Mouse (Mus musculus): ENCODE data around the gene Bet1l. TPM values are rescaled to one million over a fixed set of nuclear protein-coding genes. Genes with fewer than 3 reads are reported as not detected.
A peak's percentile ranks its signal among the peaks of the same experiment; 100 is the strongest.

Gene Bet1l
- polyA plus RNA-seq, 1 experiment from 2014 or later = 47.5 TPM

GRCm38 (mm10) chr7:140821653-140822329 is 35.6 kb downstream of the Bet1l start, which contains the start of gene Zfp941:
TSS of gene Zfp941 (minus strand) at chr7:140822178.
- Histone ChIP-seq H3K4me3 (ENCODE audit: low read length) (peak within 1 kb of the TSS; percentile 67), H3K4me2 (ENCODE audit: low read length) (peak within 1 kb of the TSS; percentile 57), H3K9ac (ENCODE audit: low read depth, low read length) (peak within 1 kb of the TSS; percentile 74), H3K27me3 (replicated peaks; ENCODE audit: control insufficient read depth, insufficient read depth, low read length) (no peaks in the 10 kb centered on the region), H3K9me3 (ENCODE audit: control insufficient read depth, low read length) (no peaks in the 10 kb centered on the region), H3K27ac (ENCODE audit: low read depth, low read length) (peak within 1 kb of the TSS; percentile 89), H3K4me1 (ENCODE audit: control insufficient read depth, insufficient read depth, low read depth, low read length) (peaks cover 9% of the 10 kb centered on the region), H3K36me3 (ENCODE audit: control insufficient read depth, insufficient read depth, low read length) (no peaks in the 10 kb centered on the region)
- peak; percentile 89 for ATAC-seq
- WGBS = 4% methylated on average over 21 of the region's 21 CpGs

GRCm38 (mm10) chr7:140821305-140821652 is 36.1 kb downstream of the Bet1l start:
- Histone ChIP-seq H3K4me1 (ENCODE audit: control insufficient read depth, insufficient read depth, low read depth, low read length) (peaks cover 9% of the 10 kb centered on the region), H3K9me3 (ENCODE audit: control insufficient read depth, low read length) (no peaks in the 10 kb centered on the region), H3K4me3 (ENCODE audit: low read length) (peak overlapping the region; percentile 67), H3K27ac (ENCODE audit: low read depth, low read length) (peak overlapping the region; percentile 89), H3K27me3 (replicated peaks; ENCODE audit: control insufficient read depth, insufficient read depth, low read length) (no peaks in the 10 kb centered on the region), H3K4me2 (ENCODE audit: low read length) (peak overlapping the region; percentile 57), H3K9ac (ENCODE audit: low read depth, low read length) (peak overlapping the region; percentile 74), H3K36me3 (ENCODE audit: control insufficient read depth, insufficient read depth, low read length) (no peaks in the 10 kb centered on the region)
- WGBS = 40% methylated on average over 5 of the region's 5 CpGs
- ATAC-seq = peak; percentile 52

- Histone ChIP-seq H3K4me1 (ENCODE audit: control insufficient read depth, insufficient read depth, low read depth, low read length) (peaks cover 9% of the 10 kb centered on the region), H3K9me3 (ENCODE audit: control insufficient read depth, low read length) (no peaks in the 10 kb centered on the region), H3K36me3 (ENCODE audit: control insufficient read depth, insufficient read depth, low read length) (no peaks in the 10 kb centered on the region), H3K4me2 (ENCODE audit: low read length) (peak overlapping the region; percentile 39), H3K27me3 (replicated peaks; ENCODE audit: control insufficient read depth, insufficient read depth, low read length) (no peaks in the 10 kb centered on the region), H3K9ac (ENCODE audit: low read depth, low read length) (no peak overlapping the region), H3K4me3 (ENCODE audit: low read length) (no peak overlapping the region), H3K27ac (ENCODE audit: low read depth, low read length) (no peak overlapping the region)
- WGBS = 37% methylated on average over 4 of the region's 4 CpGs
- 0 out of 2 replicates have a peak, but pooled peaks have one; percentile 29 for ATAC-seq
Observed at GRCm38 (mm10) chr7:140820173-140820572, 37.2 kb downstream of the Bet1l start.

- Histone ChIP-seq H3K9ac (ENCODE audit: low read depth, low read length) (no peak overlapping the region), H3K27ac (ENCODE audit: low read depth, low read length) (no peak overlapping the region), H3K4me1 (ENCODE audit: control insufficient read depth, insufficient read depth, low read depth, low read length) (0 out of 2 replicates have a peak, but pooled peaks cover 3% of the 10 kb centered on the region), H3K36me3 (ENCODE audit: control insufficient read depth, insufficient read depth, low read length) (peaks cover 33% of the 10 kb centered on the region), H3K4me3 (ENCODE audit: low read length) (no peak overlapping the region), H3K9me3 (ENCODE audit: control insufficient read depth, low read length) (no peaks in the 10 kb centered on the region), H3K4me2 (ENCODE audit: low read length) (no peak overlapping the region), H3K27me3 (replicated peaks; ENCODE audit: control insufficient read depth, insufficient read depth, low read length) (no peaks in the 10 kb centered on the region)
- WGBS = 89% methylated on average over 12 of the region's 12 CpGs
- no peak for ATAC-seq
Observed at GRCm38 (mm10) chr7:140812850-140813249, 44.5 kb downstream of the Bet1l start.

GRCm38 (mm10) chr7:140811714-140812113 is 45.7 kb downstream of the Bet1l start:
- WGBS = 77% methylated on average over 13 of the region's 13 CpGs
- 0 out of 2 replicates have a peak overlapping the region, but pooled peaks have one; percentile 6 for H3K27ac ChIP-seq (ENCODE audit: low read depth, low read length)
- H3K4me2 ChIP-seq (ENCODE audit: low read length) = no peak overlapping the region
- H3K9ac ChIP-seq (ENCODE audit: low read depth, low read length) = no peak overlapping the region
- peak; percentile 78 for ATAC-seq
- no peaks in the 10 kb centered on the region for H3K27me3 ChIP-seq (replicated peaks; ENCODE audit: control insufficient read depth, insufficient read depth, low read length)
- H3K4me1 ChIP-seq (ENCODE audit: control insufficient read depth, insufficient read depth, low read depth, low read length) = no peaks in the 10 kb centered on the region
- H3K4me3 ChIP-seq (ENCODE audit: low read length) = no peak overlapping the region
- no peaks in the 10 kb centered on the region for H3K9me3 ChIP-seq (ENCODE audit: control insufficient read depth, low read length)
- peaks cover 33% of the 10 kb centered on the region for H3K36me3 ChIP-seq (ENCODE audit: control insufficient read depth, insufficient read depth, low read length)

- Histone ChIP-seq H3K4me1 (ENCODE audit: control insufficient read depth, insufficient read depth, low read depth, low read length) (no peaks in the 10 kb centered on the region), H3K4me3 (ENCODE audit: low read length) (no peak overlapping the region), H3K27me3 (replicated peaks; ENCODE audit: control insufficient read depth, insufficient read depth, low read length) (no peaks in the 10 kb centered on the region), H3K4me2 (ENCODE audit: low read length) (no peak overlapping the region), H3K9ac (ENCODE audit: low read depth, low read length) (no peak overlapping the region), H3K36me3 (ENCODE audit: control insufficient read depth, insufficient read depth, low read length) (peaks cover 33% of the 10 kb centered on the region), H3K9me3 (ENCODE audit: control insufficient read depth, low read length) (no peaks in the 10 kb centered on the region), H3K27ac (ENCODE audit: low read depth, low read length) (no peak overlapping the region)
- no peak for ATAC-seq
- 90% methylated on average over 6 of the region's 6 CpGs for WGBS
Observed at GRCm38 (mm10) chr7:140810496-140810895, 46.9 kb downstream of the Bet1l start.

- Histone ChIP-seq H3K9me3 (ENCODE audit: control insufficient read depth, low read length) (no peaks in the 10 kb centered on the region), H3K4me2 (ENCODE audit: low read length) (no peak overlapping the region), H3K27ac (ENCODE audit: low read depth, low read length) (no peak overlapping the region), H3K27me3 (replicated peaks; ENCODE audit: control insufficient read depth, insufficient read depth, low read length) (no peaks in the 10 kb centered on the region), H3K4me1 (ENCODE audit: control insufficient read depth, insufficient read depth, low read depth, low read length) (no peaks in the 10 kb centered on the region), H3K36me3 (ENCODE audit: control insufficient read depth, insufficient read depth, low read length) (peaks cover 8% of the 10 kb centered on the region), H3K4me3 (ENCODE audit: low read length) (no peak overlapping the region), H3K9ac (ENCODE audit: low read depth, low read length) (no peak overlapping the region)
- 16% methylated on average over 1 of the region's 1 CpGs for WGBS
- ATAC-seq = peak; percentile 65
Observed at GRCm38 (mm10) chr7:140805704-140806103, 51.7 kb downstream of the Bet1l start.

Other genes starting within 250 kb of the Bet1l start
- not detected in 2 replicates for gene Olfr61, start 228.6 kb downstream of the Bet1l start, polyA plus RNA-seq (2015; fragmentation: Nextera tagmentation; extraction: Ambion mirVana)
- not detected in 2 replicates for gene Olfr53, start 211.1 kb downstream of the Bet1l start, polyA plus RNA-seq (2015; fragmentation: Nextera tagmentation; extraction: Ambion mirVana)
- 0.05 TPM in 1 of 2 replicates, not detected in the other for gene Olfr539, start 197.6 kb downstream of the Bet1l start, polyA plus RNA-seq (2015; fragmentation: Nextera tagmentation; extraction: Ambion mirVana)
- not detected in 2 replicates for gene Olfr45, start 175.6 kb downstream of the Bet1l start, polyA plus RNA-seq (2015; fragmentation: Nextera tagmentation; extraction: Ambion mirVana)
- not detected in 2 replicates for gene Olfr541, start 160.3 kb downstream of the Bet1l start, polyA plus RNA-seq (2015; fragmentation: Nextera tagmentation; extraction: Ambion mirVana)
- not detected in 2 replicates for gene Cyp2e1, start 93.8 kb downstream of the Bet1l start, polyA plus RNA-seq (2015; fragmentation: Nextera tagmentation; extraction: Ambion mirVana)
- 0.60 and 0.89 TPM in 2 replicates for gene Syce1, start 69.7 kb downstream of the Bet1l start, polyA plus RNA-seq (2015; fragmentation: Nextera tagmentation; extraction: Ambion mirVana)
- 28.8 and 32.3 TPM in 2 replicates for gene Zfp941, start 35.4 kb downstream of the Bet1l start, polyA plus RNA-seq (2015; fragmentation: Nextera tagmentation; extraction: Ambion mirVana)
- not detected in 2 replicates for gene Urah, start 22.6 kb downstream of the Bet1l start, polyA plus RNA-seq (2015; fragmentation: Nextera tagmentation; extraction: Ambion mirVana)
- gene Scgb1c1, start 12.0 kb downstream of the Bet1l start, polyA plus RNA-seq (2015; fragmentation: Nextera tagmentation; extraction: Ambion mirVana) = not detected in 2 replicates
- gene Odf3, start 9.8 kb downstream of the Bet1l start, polyA plus RNA-seq (2015; fragmentation: Nextera tagmentation; extraction: Ambion mirVana) = 0.21 and 0.29 TPM in 2 replicates
- gene Gm45785, start 1.2 kb downstream of the Bet1l start, polyA plus RNA-seq (2015; fragmentation: Nextera tagmentation; extraction: Ambion mirVana) = 0.19 TPM in 1 of 2 replicates, not detected in the other
- 110 and 112 TPM in 2 replicates for gene Ric8a, start 620 bp downstream of the Bet1l start, polyA plus RNA-seq (2015; fragmentation: Nextera tagmentation; extraction: Ambion mirVana)
- gene Psmd13, start 24.4 kb upstream of the Bet1l start, polyA plus RNA-seq (2015; fragmentation: Nextera tagmentation; extraction: Ambion mirVana) = 259 and 260 TPM in 2 replicates
- gene Sirt3, start 24.7 kb upstream of the Bet1l start, polyA plus RNA-seq (2015; fragmentation: Nextera tagmentation; extraction: Ambion mirVana) = 60.8 and 70.6 TPM in 2 replicates
- gene Cox8b, start 42.9 kb upstream of the Bet1l start, polyA plus RNA-seq (2015; fragmentation: Nextera tagmentation; extraction: Ambion mirVana) = 2.0 TPM in 1 of 2 replicates, not detected in the other
- 0.65 and 0.75 TPM in 2 replicates for gene Nlrp6, start 63.3 kb upstream of the Bet1l start, polyA plus RNA-seq (2015; fragmentation: Nextera tagmentation; extraction: Ambion mirVana)
- gene Pgghg, start 83.8 kb upstream of the Bet1l start, polyA plus RNA-seq (2015; fragmentation: Nextera tagmentation; extraction: Ambion mirVana) = 8.3 and 10.4 TPM in 2 replicates
- gene Ifitm5, start 92.7 kb upstream of the Bet1l start, polyA plus RNA-seq (2015; fragmentation: Nextera tagmentation; extraction: Ambion mirVana) = 0.49 and 1.7 TPM in 2 replicates
- not detected in 2 replicates for gene Gm45717, start 98.4 kb upstream of the Bet1l start, polyA plus RNA-seq (2015; fragmentation: Nextera tagmentation; extraction: Ambion mirVana)
- 182 and 202 TPM in 2 replicates for gene Ifitm2, start 98.4 kb upstream of the Bet1l start, polyA plus RNA-seq (2015; fragmentation: Nextera tagmentation; extraction: Ambion mirVana)
- gene Ifitm1, start 109.6 kb upstream of the Bet1l start, polyA plus RNA-seq (2015; fragmentation: Nextera tagmentation; extraction: Ambion mirVana) = 15.2 and 19.4 TPM in 2 replicates
- 41.2 and 43.1 TPM in 2 replicates for gene Ifitm3, start 153.2 kb upstream of the Bet1l start, polyA plus RNA-seq (2015; fragmentation: Nextera tagmentation; extraction: Ambion mirVana)
- 0.83 and 1.3 TPM in 2 replicates for gene Ifitm6, start 160.3 kb upstream of the Bet1l start, polyA plus RNA-seq (2015; fragmentation: Nextera tagmentation; extraction: Ambion mirVana)
- gene Gm17387, start 171.6 kb upstream of the Bet1l start, polyA plus RNA-seq (2015; fragmentation: Nextera tagmentation; extraction: Ambion mirVana) = not detected in 2 replicates
- 53.3 and 55.0 TPM in 2 replicates for gene B4galnt4, start 203.5 kb upstream of the Bet1l start, polyA plus RNA-seq (2015; fragmentation: Nextera tagmentation; extraction: Ambion mirVana)
- gene Pkp3, start 220.6 kb upstream of the Bet1l start, polyA plus RNA-seq (2015; fragmentation: Nextera tagmentation; extraction: Ambion mirVana) = 0.31 and 0.32 TPM in 2 replicates
- 3.2 and 3.3 TPM in 2 replicates for gene Sigirr, start 243.0 kb upstream of the Bet1l start, polyA plus RNA-seq (2015; fragmentation: Nextera tagmentation; extraction: Ambion mirVana)